Mouse (Mus musculus) gastrocnemius, postnatal 25 days (tissue): Measurements from ENCODE around the gene Efhd2. TPM values are rescaled to one million over a fixed set of nuclear protein-coding genes. Genes with fewer than 3 reads are reported as not detected.
A peak's percentile ranks its signal among the peaks of the same experiment; 100 is the strongest.

Experiments
- DNase-seq: peaks from one replicate; pipeline ENCODE4 v3.0.0; 2022
- long read RNA-seq, 2 experiments: library from polyadenylated mRNA; stranded (forward); transcript quantifications; one replicate each; pipeline ENCODE4 v2.0.0; 2021
- total RNA-seq, 2 experiments: library from RNA; stranded (reverse); gene quantifications; 1 replicate in 1 of 2; 2 replicates in 1 of 2; pipeline ENCODE4 v1.2.3; 2021

Gene Efhd2
- total RNA-seq, result 1 to 10 TPM; 5.6 to 8.7 TPM
- long read RNA-seq, experiment 1, transcript Efhd2-201 (4 exons, 2,381 nt), result major isoform, 5 of 7 reads
- long read RNA-seq, experiment 1, partial matches to known transcripts, result 2 of 7 reads
- long read RNA-seq, experiment 1, other reads (novel, unspliced or antisense), result 0 of 7 reads
- long read RNA-seq, experiment 2, transcript Efhd2-201 (4 exons, 2,381 nt), result major isoform, 13 of 18 reads
- long read RNA-seq, experiment 2, partial matches to known transcripts, result 5 of 18 reads
- long read RNA-seq, experiment 2, other reads (novel, unspliced or antisense), result 0 of 18 reads

- DNase-seq, result peak; percentile 83
Measured at GRCm38 (mm10) chr4:141874601-141875460, at the start of gene Efhd2. Efhd2 (minus strand) TSS chr4:141874920.

GRCm38 (mm10) chr4:141923961-141924360, 49.2 kb upstream of the Efhd2 start:
- DNase-seq, result no peak

- no peak for DNase-seq
Measured at GRCm38 (mm10) chr4:141920391-141920790, 45.7 kb upstream of the Efhd2 start.

GRCm38 (mm10) chr4:141917735-141918419, 43.2 kb upstream of the Efhd2 start:
- no peak for DNase-seq

GRCm38 (mm10) chr4:141914040-141914439, 39.3 kb upstream of the Efhd2 start:
- DNase-seq, result peak; percentile 42

- peak; percentile 29 for DNase-seq
Measured at GRCm38 (mm10) chr4:141913201-141913993, 38.7 kb upstream of the Efhd2 start.

GRCm38 (mm10) chr4:141904710-141905109, 30.0 kb upstream of the Efhd2 start:
- no peak for DNase-seq

GRCm38 (mm10) chr4:141902479-141902858, 27.7 kb upstream of the Efhd2 start:
- no peak for DNase-seq

GRCm38 (mm10) chr4:141901711-141902478, 27.2 kb upstream of the Efhd2 start:
- no peak for DNase-seq

GRCm38 (mm10) chr4:141900421-141900820, 25.7 kb upstream of the Efhd2 start:
- no peak for DNase-seq

GRCm38 (mm10) chr4:141899936-141900335, 25.2 kb upstream of the Efhd2 start:
- DNase-seq, result no peak

GRCm38 (mm10) chr4:141898905-141899304, 24.2 kb upstream of the Efhd2 start:
- DNase-seq, result no peak

GRCm38 (mm10) chr4:141897838-141898237, 23.1 kb upstream of the Efhd2 start:
- DNase-seq, result no peak

GRCm38 (mm10) chr4:141897225-141897624, 22.5 kb upstream of the Efhd2 start:
- DNase-seq, result no peak

GRCm38 (mm10) chr4:141895772-141896171, 21.1 kb upstream of the Efhd2 start:
- DNase-seq, result no peak

GRCm38 (mm10) chr4:141893157-141893784, 18.6 kb upstream of the Efhd2 start:
- DNase-seq, result no peak

GRCm38 (mm10) chr4:141886385-141886968, 11.8 kb upstream of the Efhd2 start:
- no peak for DNase-seq

GRCm38 (mm10) chr4:141885451-141885850, 10.7 kb upstream of the Efhd2 start:
- DNase-seq, result no peak

GRCm38 (mm10) chr4:141882858-141883257, 8.1 kb upstream of the Efhd2 start:
- DNase-seq, result no peak

- DNase-seq, result no peak
Measured at GRCm38 (mm10) chr4:141881950-141882349, 7.2 kb upstream of the Efhd2 start.
